Mouse (Mus musculus) CH12.LX (cell line): ENCODE measurements around the gene Bphl. TPM values are rescaled to one million over a fixed set of nuclear protein-coding genes. Genes with fewer than 3 reads are reported as not detected.

Experiments used
- DNase-seq: peaks from one replicate; pipeline ENCODE4 v3.0.0-alpha.2; 2013; ENCODE audit errors: extremely low read depth
- H3K27ac ChIP-seq: 2 replicates; pipeline ENCODE4 v1.5.1; 2012; ENCODE audit warnings: low read depth, mild to moderate bottlenecking, control low read depth, moderate library complexity; ENCODE audit not compliant: insufficient read depth
- H3K27me3 ChIP-seq: replicated peaks from 2 replicates; pipeline ENCODE3; 2012; ENCODE audit warnings: inconsistent platforms
- H3K36me3 ChIP-seq, 2 experiments: replicated peaks in 1 of 2; 2 replicates each; pipeline versions ENCODE3 to v1.6.1; 2012; ENCODE audit warnings: inconsistent platforms in 1 of 2, low read length in 1 of 2, mild to moderate bottlenecking in 1 of 2, mixed read lengths in 1 of 2, moderate library complexity in 1 of 2; ENCODE audit not compliant: control insufficient read depth in 1 of 2, insufficient read depth in 1 of 2
- H3K4me1 ChIP-seq, 2 experiments: 2 replicates each; pipeline ENCODE4 v1.6.1; 2012; ENCODE audit warnings: inconsistent platforms in 1 of 2, moderate library complexity in 1 of 2; ENCODE audit not compliant: insufficient read depth in 2 of 2, control insufficient read depth in 1 of 2
- H3K4me2 ChIP-seq: 2 replicates; pipeline ENCODE4 v1.6.1; 2012; ENCODE audit warnings: low read depth, mild to moderate bottlenecking, control low read depth; ENCODE audit not compliant: poor library complexity, insufficient read depth, severe bottlenecking
- H3K4me3 ChIP-seq, 3 experiments: fragments of 150-350 bp in 1 of 3; sonication (generic) in 1 of 3; replicated peaks in 1 of 3; 2 replicates each; pipeline versions ENCODE3 to v1.5.1; 2011 to 2012; ENCODE audit warnings: low read depth in 2 of 3, low read length in 2 of 3, mild to moderate bottlenecking in 2 of 3, moderate library complexity in 2 of 3, control low read depth in 1 of 3, improper control_type of control experiment in 1 of 3, inconsistent platforms in 1 of 3, mixed read lengths in 1 of 3; ENCODE audit not compliant: poor library complexity in 1 of 3
- H3K79me2 ChIP-seq: replicated peaks from 2 replicates; pipeline ENCODE4 v1.6.1; 2012; ENCODE audit warnings: mild to moderate bottlenecking, moderate library complexity; ENCODE audit not compliant: control insufficient read depth, poor library complexity, insufficient read depth, severe bottlenecking; ENCODE audit errors: extremely low read depth
- H3K9ac ChIP-seq: 2 replicates; pipeline ENCODE4 v1.6.1; 2012; ENCODE audit warnings: low read depth, mild to moderate bottlenecking, control low read depth, moderate library complexity; ENCODE audit not compliant: insufficient read depth
- H3K9me3 ChIP-seq: replicated peaks from 2 replicates; pipeline ENCODE3; 2012; ENCODE audit warnings: low read length, inconsistent platforms, mixed read lengths
- BHLHE40 ChIP-seq: IDR thresholded peaks from 2 replicates; pipeline ENCODE4 v1.6.1; 2011; ENCODE audit warnings: mild to moderate bottlenecking, low read depth, low read length, improper control_type of control experiment
- CHD1 ChIP-seq: IDR thresholded peaks from 2 replicates; pipeline ENCODE4 v1.6.1; 2012; ENCODE audit warnings: low read depth, low read length, improper control_type of control experiment, inconsistent platforms
- CHD2 ChIP-seq: IDR thresholded peaks from 2 replicates; pipeline ENCODE4 v1.6.1; 2011; ENCODE audit warnings: low read length, improper control_type of control experiment
- CTCF ChIP-seq, 2 experiments: IDR thresholded peaks in 1 of 2; conservative IDR thresholded peaks in 1 of 2; 2 replicates each; pipeline ENCODE4 v1.5.1; 2011 to 2012; ENCODE audit warnings: low read depth in 2 of 2, low read length in 2 of 2, improper control_type of control experiment in 1 of 2, inconsistent platforms in 1 of 2, mild to moderate bottlenecking in 1 of 2, moderate library complexity in 1 of 2
- E2F4 ChIP-seq: IDR thresholded peaks from 2 replicates; pipeline ENCODE4 v1.6.1; 2011; ENCODE audit warnings: low read depth, low read length, improper control_type of control experiment; ENCODE audit not compliant: insufficient replicate concordance
- ELF1 ChIP-seq: IDR thresholded peaks from 2 replicates; pipeline ENCODE4 v1.6.1; 2014; ENCODE audit warnings: low read depth, mild to moderate bottlenecking, inconsistent platforms, low read length, improper control_type of control experiment
- EP300 ChIP-seq: IDR thresholded peaks from 2 replicates; pipeline ENCODE4 v1.6.1; 2011; ENCODE audit warnings: low read length, improper control_type of control experiment
- ETS1 ChIP-seq: conservative IDR thresholded peaks from 2 replicates; pipeline ENCODE4 v1.6.1; 2012; ENCODE audit warnings: low read depth, mild to moderate bottlenecking, inconsistent platforms, low read length, improper control_type of control experiment, moderate library complexity
- GABPA ChIP-seq: IDR thresholded peaks from 2 replicates; pipeline ENCODE4 v1.6.1; 2012; ENCODE audit warnings: low read depth, low read length, improper control_type of control experiment, inconsistent platforms; ENCODE audit not compliant: insufficient replicate concordance
- HCFC1 ChIP-seq: IDR thresholded peaks from 2 replicates; pipeline ENCODE4 v1.6.1; 2012; ENCODE audit warnings: low read depth, mild to moderate bottlenecking, inconsistent platforms, low read length, improper control_type of control experiment
- IRF4 ChIP-seq: IDR thresholded peaks from 2 replicates; pipeline ENCODE4 v1.6.1; 2014; ENCODE audit warnings: low read depth, mild to moderate bottlenecking, inconsistent platforms, low read length, improper control_type of control experiment
- JUN ChIP-seq: IDR thresholded peaks from 2 replicates; pipeline ENCODE4 v1.6.1; 2011; ENCODE audit warnings: low read depth, mild to moderate bottlenecking, low read length, improper control_type of control experiment, moderate library complexity; ENCODE audit not compliant: insufficient read depth
- JUND ChIP-seq: conservative IDR thresholded peaks from 2 replicates; pipeline ENCODE4 v1.6.1; 2011; ENCODE audit warnings: low read depth, low read length, improper control_type of control experiment
- KAT2A ChIP-seq: IDR thresholded peaks from 2 replicates; pipeline ENCODE4 v1.6.1; 2012; ENCODE audit warnings: low read length, improper control_type of control experiment, inconsistent platforms; ENCODE audit not compliant: insufficient replicate concordance
- MAFK ChIP-seq: IDR thresholded peaks from 2 replicates; pipeline ENCODE4 v1.6.1; 2011; ENCODE audit warnings: low read length, improper control_type of control experiment; ENCODE audit not compliant: insufficient replicate concordance
- MAX ChIP-seq: IDR thresholded peaks from 2 replicates; pipeline ENCODE4 v1.6.1; 2011; ENCODE audit warnings: low read length, improper control_type of control experiment
- MAZ ChIP-seq: IDR thresholded peaks from 2 replicates; pipeline ENCODE4 v1.6.1; 2012; ENCODE audit warnings: low read depth, mild to moderate bottlenecking, inconsistent platforms, low read length, improper control_type of control experiment, moderate library complexity
- MEF2A ChIP-seq: IDR thresholded peaks from 2 replicates; pipeline ENCODE4 v1.6.1; 2014; ENCODE audit warnings: low read depth, mild to moderate bottlenecking, inconsistent platforms, low read length, improper control_type of control experiment, borderline replicate concordance
- MXI1 ChIP-seq: IDR thresholded peaks from 2 replicates; pipeline ENCODE4 v1.6.1; 2011; ENCODE audit warnings: mild to moderate bottlenecking, low read depth, low read length, improper control_type of control experiment
- MYC ChIP-seq: IDR thresholded peaks from 2 replicates; pipeline ENCODE4 v1.6.1; 2011; ENCODE audit warnings: low read depth, mild to moderate bottlenecking, improper control_type of control experiment, low read length
- NELFE ChIP-seq: IDR thresholded peaks from 2 replicates; pipeline ENCODE4 v1.6.1; 2011; ENCODE audit warnings: low read depth, low read length, improper control_type of control experiment
- NRF1 ChIP-seq: IDR thresholded peaks from 2 replicates; pipeline ENCODE4 v1.6.1; 2014; ENCODE audit warnings: low read depth, mild to moderate bottlenecking, inconsistent platforms, low read length, improper control_type of control experiment, moderate library complexity
- PAX5 ChIP-seq: IDR thresholded peaks from 2 replicates; pipeline ENCODE4 v1.6.1; 2012; ENCODE audit warnings: low read length, inconsistent platforms, mixed read lengths
- POLR2AphosphoS2 ChIP-seq: IDR thresholded peaks from 2 replicates; pipeline ENCODE4 v1.6.1; 2011; ENCODE audit warnings: low read depth, low read length, improper control_type of control experiment
- RAD21 ChIP-seq: IDR thresholded peaks from 2 replicates; pipeline ENCODE4 v1.6.1; 2011; ENCODE audit warnings: low read depth, mild to moderate bottlenecking, low read length, improper control_type of control experiment, moderate library complexity
- RCOR1 ChIP-seq: conservative IDR thresholded peaks from 2 replicates; pipeline ENCODE4 v1.6.1; 2012; ENCODE audit warnings: low read depth, mild to moderate bottlenecking, inconsistent platforms, low read length, improper control_type of control experiment
- SIN3A ChIP-seq: IDR thresholded peaks from 2 replicates; pipeline ENCODE4 v1.6.1; 2012; ENCODE audit warnings: low read length, improper control_type of control experiment, inconsistent platforms
- SMC3 ChIP-seq: IDR thresholded peaks from 2 replicates; pipeline ENCODE4 v1.6.1; 2011; ENCODE audit warnings: low read depth, low read length, improper control_type of control experiment
- TBP ChIP-seq: conservative IDR thresholded peaks from 2 replicates; pipeline ENCODE4 v1.6.1; 2011; ENCODE audit warnings: low read depth, low read length, improper control_type of control experiment
- TCF12 ChIP-seq: IDR thresholded peaks from 2 replicates; pipeline ENCODE4 v1.6.1; 2014; ENCODE audit warnings: low read depth, mild to moderate bottlenecking, inconsistent platforms, low read length, improper control_type of control experiment
- USF1 ChIP-seq: IDR thresholded peaks from 2 replicates; pipeline ENCODE4 v1.6.1; 2014; ENCODE audit warnings: low read depth, mild to moderate bottlenecking, inconsistent platforms, low read length, improper control_type of control experiment
- USF2 ChIP-seq: conservative IDR thresholded peaks from 2 replicates; pipeline ENCODE4 v1.6.1; 2011; ENCODE audit warnings: low read depth, low read length, improper control_type of control experiment
- ZC3H11A ChIP-seq: IDR thresholded peaks from 2 replicates; pipeline ENCODE4 v1.6.1; 2012; ENCODE audit warnings: low read depth, mild to moderate bottlenecking, inconsistent platforms, low read length, improper control_type of control experiment
- ZKSCAN1 ChIP-seq: IDR thresholded peaks from 2 replicates; pipeline ENCODE4 v1.6.1; 2012; ENCODE audit warnings: low read depth, inconsistent platforms, low read length, improper control_type of control experiment, borderline replicate concordance
- ZMIZ1 ChIP-seq: IDR thresholded peaks from 2 replicates; pipeline ENCODE4 v1.6.1; 2012; ENCODE audit warnings: low read depth, mild to moderate bottlenecking, inconsistent platforms, low read length, improper control_type of control experiment
- ZNF384 ChIP-seq: IDR thresholded peaks from 2 replicates; pipeline ENCODE4 v1.6.1; 2012; ENCODE audit warnings: low read depth, low read length, improper control_type of control experiment, inconsistent platforms
- dilution Hi-C: fragments of 300-500 bp; cut with MboI; formaldehyde crosslinking; loops from 2 replicates; pipeline ENCODE4 v1.14.3; 2020; ENCODE audit warnings: low sequenced_read_pairs; ENCODE audit not compliant: extremely low pct_unique_long_range_greater_than_20kb, extremely low pct_ligation_motif_present
- in situ Hi-C: fragments of 300-500 bp; cut with MboI; formaldehyde crosslinking; loops from 3 replicates; pipeline ENCODE4 v1.14.3; 2019; ENCODE audit warnings: low sequenced_read_pairs, low pct_ligation_motif_present, low pct_unique_long_range_greater_than_20kb, mixed read lengths
- polyA plus RNA-seq: library from polyadenylated mRNA; unstranded; fragments of >175 nt; gene quantifications from 2 replicates; pipeline ENCODE4 v1.2.1, GENCODE M21; 2012; ENCODE audit warnings: low read depth; ENCODE audit not compliant: insufficient read length
- total RNA-seq, 2 experiments: library from RNA; depleted of rRNA; stranded (reverse); fragments of 300-350 nt in 1 of 2; fragments of >200 nt in 1 of 2; gene quantifications; 2 replicates each; pipeline ENCODE4 v1.2.3; 2012 to 2014

Bphl gene
- total and polyA plus RNA-seq, 3 experiments: 18.1 to 41.3 (median 35.3) TPM

DNA sequence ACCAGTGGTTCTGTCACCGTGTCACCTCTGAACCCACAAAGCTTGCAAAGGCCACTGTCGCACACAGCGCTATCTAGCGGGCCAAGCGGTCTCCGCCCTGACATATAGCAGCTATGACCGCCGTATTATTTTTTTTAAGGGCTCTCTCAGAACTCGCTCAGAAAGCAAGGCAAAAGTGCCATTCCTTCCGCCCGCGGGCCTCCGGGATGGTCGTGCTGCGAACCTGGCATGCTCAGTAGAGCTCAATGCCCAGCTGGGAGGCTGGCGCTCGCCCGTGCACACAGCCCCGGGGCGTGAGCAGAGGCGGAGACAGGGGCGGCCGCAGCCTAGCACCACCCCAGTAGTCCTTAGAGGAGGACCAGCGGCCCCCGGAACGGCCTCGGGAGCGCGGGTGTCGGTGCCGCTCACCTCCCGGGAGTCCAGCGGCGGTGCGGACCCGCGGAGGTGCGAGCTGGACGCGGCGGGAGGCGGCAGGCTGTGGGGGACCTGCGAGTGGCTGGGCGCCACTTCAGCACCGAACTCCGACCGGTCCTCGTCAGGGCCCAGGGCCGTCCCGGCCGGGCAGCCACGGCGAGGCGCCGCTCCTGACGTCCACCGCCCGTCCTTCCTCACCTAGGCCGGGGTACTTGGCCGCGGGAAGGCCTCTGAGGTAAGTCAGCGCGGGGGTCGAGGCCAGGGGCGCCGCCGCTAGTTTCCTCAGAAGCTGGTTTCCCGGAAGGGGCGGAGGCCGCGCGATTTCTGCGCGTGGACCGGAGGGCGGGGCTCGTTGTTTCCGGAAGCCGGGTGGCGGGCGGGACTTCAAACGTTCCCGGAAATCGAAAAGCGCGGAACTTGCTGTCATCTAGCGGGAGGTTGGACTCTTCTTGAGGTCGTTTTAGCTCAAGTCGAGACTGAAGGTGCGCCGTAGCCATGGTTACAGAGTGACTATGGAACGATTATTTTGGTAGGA lies 35.1 kb upstream of the Bphl start, which contains the start of the genes Ripk1 and Serpinb6a:
Gene Ripk1 (plus strand): TSS at position 306 of the 949 bp plus-strand sequence.
Gene Serpinb6a (minus strand): TSS at position 737 of the 949 bp plus-strand sequence.
- H3K36me3 ChIP-seq: peaks cover 0 to 10% of the 10 kb centered on the region in 2 experiments
- peaks cover 7% of the 10 kb centered on the region; the same call in 1 of the 2 replicates for H3K79me2 ChIP-seq
- dilution Hi-C loops (no loop called here), in situ Hi-C loops (loop anchor here (5.0 kb wide), 1 partner anchor 40 kb away; the partner anchor contains the start of gene Nqo2)
- peak within 1 kb of the TSS; percentile 91 for H3K9ac ChIP-seq
- H3K27ac ChIP-seq: peak within 1 kb of the TSS; percentile 78
- peak within 1 kb of the TSS; percentile 94 for H3K4me2 ChIP-seq
- H3K4me1 ChIP-seq: peaks cover 0 to 27% of the 10 kb centered on the region in 2 experiments; a peak in 2 of 4 replicates
- H3K9me3 ChIP-seq: no peaks in the 10 kb centered on the region
- no peaks in the 10 kb centered on the region for H3K27me3 ChIP-seq
- peak within 1 kb of the TSS; percentile 87 to 99 (median 97) for H3K4me3 ChIP-seq
- DNase-seq: peak; percentile 91
- peak; percentile 35 for TF ChIP-seq TCF12
- TF ChIP-seq HCFC1: peak; percentile 80
- peak; percentile 82; the same call in 1 of the 2 replicates for TF ChIP-seq E2F4
- TF ChIP-seq USF2: no peak
- TF ChIP-seq ZMIZ1: peak; percentile 63; the same call in 1 of the 2 replicates
- TF ChIP-seq CHD2: 0 out of 2 replicates have a peak, but pooled peaks have one; percentile 28
- TF ChIP-seq USF1: no peak
- TF ChIP-seq GABPA: no peak
- no peak for TF ChIP-seq EP300
- peak; percentile 88 for TF ChIP-seq BHLHE40
- peak; percentile 24; the same call in 1 of the 2 replicates for TF ChIP-seq ZNF384
- no peak for TF ChIP-seq MAFK
- peak; percentile 45; the same call in 1 of the 2 replicates for TF ChIP-seq KAT2A
- no peak for TF ChIP-seq SMC3
- peak; percentile 99 for TF ChIP-seq ELF1
- TF ChIP-seq SIN3A: peak; percentile 98
- peak; percentile 77 for TF ChIP-seq MAZ
- no peak for TF ChIP-seq MEF2A
- peak; percentile 60; the same call in 1 of the 2 replicates for TF ChIP-seq TBP
- TF ChIP-seq RCOR1: 0 out of 2 replicates have a peak, but pooled peaks have one; percentile 57
- peak; percentile 89 for TF ChIP-seq MXI1
- peak; percentile 74; the same call in 1 of the 2 replicates for TF ChIP-seq POLR2AphosphoS2
- no peak for TF ChIP-seq RAD21
- no peak for TF ChIP-seq CHD1
- TF ChIP-seq JUND: no peak
- no peak for TF ChIP-seq ZKSCAN1
- peak; percentile 64 for TF ChIP-seq NRF1
- no peak for TF ChIP-seq PAX5
- peak; percentile 32; the same call in 1 of the 2 replicates for TF ChIP-seq IRF4
- no peak for TF ChIP-seq JUN
- TF ChIP-seq ZC3H11A: no peak
- TF ChIP-seq MYC: 0 out of 2 replicates have a peak, but pooled peaks have one; percentile 59
- peak in 1 of 2 experiments; percentile 52; a peak in 2 of 4 replicates for TF ChIP-seq CTCF (conservative IDR thresholded peaks at IDR 0.05 in 1 of 2, IDR thresholded peaks at IDR 0.05 in 1 of 2; ENCODE audit: low read depth in 2 of 2, low read length in 2 of 2)
- TF ChIP-seq MAX: peak; percentile 73; the same call in 1 of the 2 replicates
- TF ChIP-seq ETS1: no peak
- TF ChIP-seq NELFE: peak; percentile 81
